Mouse (Mus musculus) mesoderm, embryonic 11.5 days (tissue): ENCODE measurements around the gene Fyb.
A peak's percentile ranks its signal among the peaks of the same experiment; 100 is the strongest.

ENCODE experiments used
- DNase-seq: peaks from one replicate; pipeline ENCODE4 v3.0.0-alpha.2; 2012; ENCODE audit warnings: low read depth, low spot score

Gene Fyb

GRCm38 (mm10) chr15:6658081-6658480 lies 135.4 kb downstream of the Fyb start:
- no peak for DNase-seq

GRCm38 (mm10) chr15:6661951-6662350 lies 139.3 kb downstream of the Fyb start:
- no peak for DNase-seq

- no peak for DNase-seq
Observed at GRCm38 (mm10) chr15:6663991-6664390, 141.3 kb downstream of the Fyb start.

- peak; percentile 48 for DNase-seq
Observed at GRCm38 (mm10) chr15:6666072-6666471, 143.4 kb downstream of the Fyb start.

GRCm38 (mm10) chr15:6668793-6669437 lies 146.3 kb downstream of the Fyb start:
- DNase-seq = peak; percentile 19

GRCm38 (mm10) chr15:6678479-6678878 lies 155.8 kb downstream of the Fyb start:
- DNase-seq = no peak

- no peak for DNase-seq
Observed at GRCm38 (mm10) chr15:6702164-6702563, 179.5 kb downstream of the Fyb start.

- DNase-seq = no peak
Observed at GRCm38 (mm10) chr15:6705351-6705901, 182.8 kb downstream of the Fyb start.

- peak; percentile 73 for DNase-seq
Observed at GRCm38 (mm10) chr15:6707551-6707935, 184.9 kb downstream of the Fyb start.

- peak; percentile 87 for DNase-seq
Observed at GRCm38 (mm10) chr15:6707936-6708525, 185.4 kb downstream of the Fyb start, which contains the start of gene Rictor. Gene Rictor (plus strand): TSS chr15:6708379.

- DNase-seq = peak; percentile 26
Observed at GRCm38 (mm10) chr15:6708526-6709441, 186.1 kb downstream of the Fyb start.

- no peak for DNase-seq
Observed at GRCm38 (mm10) chr15:6709618-6710017, 187.0 kb downstream of the Fyb start.

- no peak for DNase-seq
Observed at GRCm38 (mm10) chr15:6710341-6710740, 187.7 kb downstream of the Fyb start.

- no peak for DNase-seq
Observed at GRCm38 (mm10) chr15:6711226-6711625, 188.6 kb downstream of the Fyb start.
